Mouse (Mus musculus): ENCODE data around the gene 2810004N23Rik. TPM values are rescaled to one million over a fixed set of nuclear protein-coding genes. Genes with fewer than 3 reads are reported as not detected.
A peak's percentile ranks its signal among the peaks of the same experiment; 100 is the strongest.

2810004N23Rik gene
- polyA plus RNA-seq, 1 experiment from 2014 or later = 42.4 TPM

DNA sequence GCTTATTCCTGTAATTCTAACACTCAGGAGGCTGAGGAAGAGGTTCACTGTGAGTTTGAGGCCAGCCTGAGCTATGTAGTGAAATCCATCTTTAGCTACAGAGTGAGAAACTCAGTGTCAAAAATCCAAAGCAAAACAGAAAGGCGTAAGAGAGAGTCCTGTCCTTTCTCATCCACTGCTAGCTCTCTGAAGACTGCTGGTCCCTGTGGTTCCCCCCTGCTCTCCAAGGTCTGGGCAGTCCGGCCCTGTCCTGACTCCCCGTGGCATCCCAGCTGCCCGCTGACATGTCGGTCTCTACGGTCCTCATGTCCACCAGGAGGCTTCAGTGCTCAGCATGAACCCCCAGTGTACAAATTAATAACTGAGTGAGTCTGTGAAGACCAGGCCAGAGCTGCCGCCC is 26.6 kb downstream of the 2810004N23Rik start:
- ATAC-seq (ENCODE audit: insufficient number of reproducible peaks, low FRiP score, low TSS enrichment, low read depth) = no peak
- Histone ChIP-seq H3K27ac (replicated peaks) (no peak overlapping the region), H3K9ac (no peak overlapping the region), H3K4me2 (replicated peaks) (no peak overlapping the region), H3K36me3 (peaks cover 32% of the 10 kb centered on the region), H3K4me3 (replicated peaks) (no peak overlapping the region), H3K27me3 (no peaks in the 10 kb centered on the region), H3K9me3 (replicated peaks) (no peaks in the 10 kb centered on the region), H3K4me1 (peaks cover 7% of the 10 kb centered on the region)
- WGBS = 82% methylated on average over 7 of the region's 7 CpGs

GRCm38 (mm10) chr8:124835848-124836247 is 27.1 kb downstream of the 2810004N23Rik start:
- Histone ChIP-seq H3K4me3 (replicated peaks) (no peak overlapping the region), H3K27ac (replicated peaks) (no peak overlapping the region), H3K27me3 (no peaks in the 10 kb centered on the region), H3K9ac (no peak overlapping the region), H3K4me1 (peaks cover 7% of the 10 kb centered on the region), H3K4me2 (replicated peaks) (no peak overlapping the region), H3K9me3 (replicated peaks) (no peaks in the 10 kb centered on the region), H3K36me3 (peaks cover 28% of the 10 kb centered on the region)
- no peak for ATAC-seq (ENCODE audit: insufficient number of reproducible peaks, low FRiP score, low TSS enrichment, low read depth)

DNA sequence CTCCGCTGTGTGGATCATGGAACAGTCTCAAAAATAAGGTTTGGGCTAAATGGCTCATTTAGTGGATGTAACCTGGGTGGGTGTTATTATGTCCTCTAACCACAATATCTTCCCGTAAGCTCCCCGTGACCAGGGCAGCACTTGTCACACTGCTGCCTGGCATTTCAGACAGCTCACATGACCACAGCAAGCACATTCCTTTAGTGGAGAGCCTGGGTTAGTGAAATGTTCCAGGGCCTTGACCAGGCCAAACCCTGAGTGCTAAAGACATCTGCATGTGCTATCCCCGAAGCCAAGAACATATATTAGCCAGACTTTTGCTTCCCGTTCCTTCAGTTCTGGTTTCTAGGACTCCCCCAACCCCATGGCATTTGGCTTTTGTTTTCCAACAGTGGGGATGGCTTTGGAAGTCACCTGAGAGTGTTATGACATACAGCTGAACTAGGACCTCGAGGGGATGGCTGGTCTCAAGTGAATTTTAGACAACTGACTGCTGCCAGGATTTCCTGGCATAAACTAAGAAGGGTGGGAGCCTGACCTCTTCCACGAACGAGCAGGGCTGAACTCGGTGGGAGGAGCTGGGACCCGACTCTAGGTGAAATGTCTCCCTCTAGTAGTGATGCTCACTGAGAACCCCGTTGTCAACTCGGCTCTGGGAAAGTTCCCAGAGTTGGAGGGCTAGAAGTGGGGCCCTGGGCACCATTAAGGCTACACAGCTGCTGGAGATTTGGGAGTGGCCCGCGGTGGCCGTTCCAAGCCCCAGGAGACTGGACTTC is 29.3 kb downstream of the 2810004N23Rik start:
- 33% methylated on average over 15 of the region's 15 CpGs for WGBS
- Histone ChIP-seq H3K9ac (no peak overlapping the region), H3K4me3 (replicated peaks) (no peak overlapping the region), H3K4me2 (replicated peaks) (peak overlapping the region; percentile 32; the same call in 1 of the 2 replicates), H3K27ac (replicated peaks) (no peak overlapping the region), H3K4me1 (peaks cover 7% of the 10 kb centered on the region), H3K9me3 (replicated peaks) (no peaks in the 10 kb centered on the region), H3K36me3 (peaks cover 7% of the 10 kb centered on the region), H3K27me3 (peaks cover 7% of the 10 kb centered on the region)
- ATAC-seq (ENCODE audit: insufficient number of reproducible peaks, low FRiP score, low TSS enrichment, low read depth) = no peak

- no peaks in the 10 kb centered on the region for H3K36me3 ChIP-seq
- peaks cover 10% of the 10 kb centered on the region for H3K27me3 ChIP-seq
- no peaks in the 10 kb centered on the region for H3K9me3 ChIP-seq (replicated peaks)
- H3K4me1 ChIP-seq = peaks cover 7% of the 10 kb centered on the region
- no peak for ATAC-seq (ENCODE audit: insufficient number of reproducible peaks, low FRiP score, low TSS enrichment, low read depth)
- H3K4me3 ChIP-seq (replicated peaks) = no peak overlapping the region
- 84% methylated on average over 6 of the region's 6 CpGs for WGBS
- H3K4me2 ChIP-seq (replicated peaks) = no peak overlapping the region
- H3K9ac ChIP-seq = no peak overlapping the region
- H3K27ac ChIP-seq (replicated peaks) = no peak overlapping the region
Measured at GRCm38 (mm10) chr8:124831941-124832340, 31.0 kb downstream of the 2810004N23Rik start.

GRCm38 (mm10) chr8:124831531-124831930 is 31.4 kb downstream of the 2810004N23Rik start:
- Histone ChIP-seq H3K27ac (replicated peaks) (no peak overlapping the region), H3K4me1 (peaks cover 7% of the 10 kb centered on the region), H3K27me3 (peaks cover 10% of the 10 kb centered on the region), H3K4me2 (replicated peaks) (no peak overlapping the region), H3K9ac (no peak overlapping the region), H3K36me3 (no peaks in the 10 kb centered on the region), H3K9me3 (replicated peaks) (no peaks in the 10 kb centered on the region), H3K4me3 (replicated peaks) (no peak overlapping the region)
- 77% methylated on average over 6 of the region's 6 CpGs for WGBS
- no peak for ATAC-seq (ENCODE audit: insufficient number of reproducible peaks, low FRiP score, low TSS enrichment, low read depth)

- Histone ChIP-seq H3K27me3 (peaks cover 10% of the 10 kb centered on the region), H3K4me1 (peaks cover 7% of the 10 kb centered on the region), H3K4me3 (replicated peaks) (no peak overlapping the region), H3K36me3 (no peaks in the 10 kb centered on the region), H3K27ac (replicated peaks) (no peak overlapping the region), H3K4me2 (replicated peaks) (no peak overlapping the region), H3K9me3 (replicated peaks) (no peaks in the 10 kb centered on the region), H3K9ac (no peak overlapping the region)
- WGBS = 75% methylated on average over 13 of the region's 13 CpGs
- no peak for ATAC-seq (ENCODE audit: insufficient number of reproducible peaks, low FRiP score, low TSS enrichment, low read depth)
Measured at GRCm38 (mm10) chr8:124830050-124830449, 32.9 kb downstream of the 2810004N23Rik start.

GRCm38 (mm10) chr8:124828561-124829240 is 34.2 kb downstream of the 2810004N23Rik start:
- no peak for ATAC-seq (ENCODE audit: insufficient number of reproducible peaks, low FRiP score, low TSS enrichment, low read depth)
- 80% methylated on average over 24 of the region's 24 CpGs for WGBS

GRCm38 (mm10) chr8:124827387-124827786 is 35.5 kb downstream of the 2810004N23Rik start:
- Histone ChIP-seq H3K9ac (no peak overlapping the region), H3K27ac (replicated peaks) (no peak overlapping the region), H3K36me3 (no peaks in the 10 kb centered on the region), H3K4me3 (replicated peaks) (no peak overlapping the region), H3K4me2 (replicated peaks) (no peak overlapping the region), H3K4me1 (no peaks in the 10 kb centered on the region), H3K9me3 (replicated peaks) (no peaks in the 10 kb centered on the region), H3K27me3 (peaks cover 10% of the 10 kb centered on the region)
- no peak for ATAC-seq (ENCODE audit: insufficient number of reproducible peaks, low FRiP score, low TSS enrichment, low read depth)
- WGBS = 4% methylated on average over 5 of the region's 5 CpGs

More at GRCm38 (mm10) chr8:124828561-124829240, 34.2 kb downstream of the 2810004N23Rik start:
- Histone ChIP-seq H3K9me3 (replicated peaks) (no peaks in the 10 kb centered on the region), H3K4me1 (peaks cover 2% of the 10 kb centered on the region), H3K4me3 (replicated peaks) (no peak overlapping the region), H3K27me3 (peaks cover 10% of the 10 kb centered on the region), H3K4me2 (replicated peaks) (no peak overlapping the region), H3K27ac (replicated peaks) (no peak overlapping the region), H3K36me3 (no peaks in the 10 kb centered on the region), H3K9ac (no peak overlapping the region)

GRCm38 (mm10) chr8:124826658-124827057 is 36.3 kb downstream of the 2810004N23Rik start:
- no peak for ATAC-seq (ENCODE audit: insufficient number of reproducible peaks, low FRiP score, low TSS enrichment, low read depth)
- Histone ChIP-seq H3K9me3 (replicated peaks) (no peaks in the 10 kb centered on the region), H3K27me3 (peaks cover 10% of the 10 kb centered on the region), H3K4me1 (no peaks in the 10 kb centered on the region), H3K36me3 (no peaks in the 10 kb centered on the region), H3K27ac (replicated peaks) (no peak overlapping the region), H3K4me2 (replicated peaks) (no peak overlapping the region), H3K9ac (no peak overlapping the region), H3K4me3 (replicated peaks) (no peak overlapping the region)
- WGBS = 27% methylated on average over 7 of the region's 7 CpGs

- Histone ChIP-seq H3K9ac (no peak overlapping the region), H3K27ac (replicated peaks) (no peak overlapping the region), H3K36me3 (no peaks in the 10 kb centered on the region), H3K4me2 (replicated peaks) (no peak overlapping the region), H3K4me1 (no peaks in the 10 kb centered on the region), H3K27me3 (peaks cover 1% of the 10 kb centered on the region), H3K4me3 (replicated peaks) (no peak overlapping the region), H3K9me3 (replicated peaks) (no peaks in the 10 kb centered on the region)
- 77% methylated on average over 6 of the region's 6 CpGs for WGBS
- ATAC-seq (ENCODE audit: insufficient number of reproducible peaks, low FRiP score, low TSS enrichment, low read depth) = no peak
Measured at GRCm38 (mm10) chr8:124823497-124823896, 39.4 kb downstream of the 2810004N23Rik start.

- no peak overlapping the region for H3K27ac ChIP-seq (replicated peaks)
- H3K4me3 ChIP-seq (replicated peaks) = no peak overlapping the region
- H3K27me3 ChIP-seq = no peaks in the 10 kb centered on the region
- peaks cover 8% of the 10 kb centered on the region; the same call in 1 of the 2 replicates for H3K9me3 ChIP-seq (replicated peaks)
- ATAC-seq (ENCODE audit: insufficient number of reproducible peaks, low FRiP score, low TSS enrichment, low read depth) = no peak
- no peak overlapping the region for H3K4me2 ChIP-seq (replicated peaks)
- no peaks in the 10 kb centered on the region for H3K4me1 ChIP-seq
- WGBS = 47% methylated on average over 11 of the region's 11 CpGs
- H3K36me3 ChIP-seq = no peaks in the 10 kb centered on the region
- H3K9ac ChIP-seq = no peak overlapping the region
Measured at GRCm38 (mm10) chr8:124820125-124820524, 42.8 kb downstream of the 2810004N23Rik start.
